Mouse (Mus musculus): Measurements from ENCODE around the gene Slc16a3. TPM values are rescaled to one million over a fixed set of nuclear protein-coding genes. Genes with fewer than 3 reads are reported as not detected.

Gene Slc16a3
- polyA plus RNA-seq, 1 experiment from 2014 or later = 10.0 TPM

DNA sequence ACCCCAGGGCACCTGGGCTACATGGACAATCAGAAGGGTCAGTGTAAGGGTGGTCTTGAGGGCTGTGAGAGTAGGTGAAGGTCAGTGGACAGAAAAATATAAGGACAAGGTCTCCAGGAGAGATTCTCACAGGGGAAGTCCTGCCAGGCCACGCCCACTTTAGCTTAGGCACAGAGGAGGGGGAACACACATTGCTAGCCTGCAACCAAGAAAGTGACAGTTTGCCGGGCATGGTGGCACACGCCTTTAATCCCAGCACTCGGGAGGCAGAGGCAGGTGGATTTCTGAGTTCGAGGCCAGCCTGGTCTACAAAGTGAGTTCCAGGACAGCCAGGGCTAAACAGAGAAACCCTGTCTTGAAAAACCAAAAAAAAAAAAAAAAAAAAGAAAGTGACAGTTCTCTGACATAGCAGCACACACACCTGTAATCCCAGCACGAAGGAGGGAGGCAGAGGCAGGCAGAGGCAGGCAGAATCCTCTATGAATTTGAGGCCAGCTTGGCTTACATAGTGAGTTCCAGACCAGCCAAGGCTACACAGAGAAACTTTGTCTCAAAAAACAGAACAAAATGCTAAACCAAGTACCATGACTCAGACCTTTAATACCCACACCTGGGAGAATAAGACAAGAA is 8.5 kb upstream of the Slc16a3 start:
- no peak overlapping the region for H3K4me2 ChIP-seq (replicated peaks; ENCODE audit: low read depth)
- 0 out of 2 replicates have a peak, but pooled peaks have one; percentile 8 for ATAC-seq (ENCODE audit: low FRiP score, low TSS enrichment)
- H3K4me3 ChIP-seq (ENCODE audit: low read depth, low read length) = no peak overlapping the region
- no peaks in the 10 kb centered on the region for H3K9me3 ChIP-seq (ENCODE audit: control insufficient read depth, low read length)
- 49% methylated on average over 5 of the region's 6 CpGs for WGBS
- H3K4me1 ChIP-seq (replicated peaks; ENCODE audit: control insufficient read depth, insufficient read depth) = no peaks in the 10 kb centered on the region
- no peak for DNase-seq (ENCODE audit: low spot score)
- no peak overlapping the region; the same call in 1 of the 2 replicates for H3K27ac ChIP-seq (replicated peaks)
- H3K27me3 ChIP-seq (ENCODE audit: control insufficient read depth, insufficient read depth, low read length) = no peaks in the 10 kb centered on the region
- no peak for TF ChIP-seq CTCF (IDR thresholded peaks at IDR 0.05; ENCODE audit: low read depth)
- no peak for TF ChIP-seq EP300 (optimal IDR thresholded peaks at IDR 0.05)
- no peak overlapping the region for H3K9ac ChIP-seq (ENCODE audit: low read length)
- H3K36me3 ChIP-seq (ENCODE audit: control insufficient read depth, insufficient read depth, low read length) = no peaks in the 10 kb centered on the region

DNA sequence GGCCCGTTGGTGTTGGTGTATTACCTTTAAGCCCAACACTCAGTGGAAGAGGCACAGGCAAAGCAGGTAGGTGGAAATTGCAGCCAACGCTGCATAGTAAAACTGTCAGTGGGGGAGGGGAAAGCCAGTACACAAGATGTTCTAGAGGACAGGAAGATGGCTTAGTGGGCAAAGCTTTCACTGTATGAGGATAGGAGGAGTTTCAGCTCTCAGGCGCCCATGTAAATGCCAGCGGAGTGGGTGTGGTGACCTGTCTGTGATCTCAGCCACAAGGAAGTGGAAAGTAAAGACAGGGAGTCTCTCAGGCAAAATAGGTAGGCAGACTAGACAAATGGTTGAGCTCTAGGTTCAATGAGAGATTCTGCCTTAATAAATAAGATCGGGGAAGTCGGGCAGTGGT is 7.3 kb upstream of the Slc16a3 start:
- Histone ChIP-seq H3K36me3 (ENCODE audit: control insufficient read depth, insufficient read depth, low read length) (no peaks in the 10 kb centered on the region), H3K4me3 (ENCODE audit: low read depth, low read length) (no peak overlapping the region), H3K4me1 (replicated peaks; ENCODE audit: control insufficient read depth, insufficient read depth) (no peaks in the 10 kb centered on the region), H3K4me2 (replicated peaks; ENCODE audit: low read depth) (no peak overlapping the region), H3K9me3 (ENCODE audit: control insufficient read depth, low read length) (no peaks in the 10 kb centered on the region), H3K27ac (replicated peaks) (no peak overlapping the region), H3K27me3 (ENCODE audit: control insufficient read depth, insufficient read depth, low read length) (no peaks in the 10 kb centered on the region), H3K9ac (ENCODE audit: low read length) (no peak overlapping the region)
- DNase-seq (ENCODE audit: low spot score) = no peak
- 80% methylated on average over 6 of the region's 6 CpGs for WGBS
- ATAC-seq (ENCODE audit: low FRiP score, low TSS enrichment) = no peak
- TF ChIP-seq CTCF (IDR thresholded peaks at IDR 0.05; ENCODE audit: low read depth) (no peak), EP300 (optimal IDR thresholded peaks at IDR 0.05) (no peak)

DNA sequence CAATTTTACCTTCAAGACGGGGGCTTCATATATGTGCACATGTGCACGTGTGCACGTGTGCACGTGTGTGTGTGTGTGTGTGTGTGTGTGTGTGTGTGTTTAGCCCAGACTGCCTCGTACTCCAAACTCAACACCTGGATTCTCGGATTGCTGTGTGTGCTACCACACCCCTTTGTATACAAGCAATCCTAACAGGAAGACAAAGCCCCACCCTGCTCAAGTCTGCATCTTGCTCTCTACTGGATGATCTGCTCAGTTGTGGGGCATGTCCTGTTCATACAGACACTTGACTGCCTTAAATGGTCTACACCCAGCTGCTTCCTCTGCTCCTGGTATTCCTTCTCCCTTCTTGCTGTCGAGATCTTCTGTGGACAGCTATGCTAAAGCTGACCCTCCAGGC is 3.0 kb upstream of the Slc16a3 start:
- no peak overlapping the region for H3K27ac ChIP-seq (replicated peaks)
- H3K4me1 ChIP-seq (replicated peaks; ENCODE audit: control insufficient read depth, insufficient read depth) = peaks cover 4% of the 10 kb centered on the region
- no peak overlapping the region for H3K4me2 ChIP-seq (replicated peaks; ENCODE audit: low read depth)
- TF ChIP-seq CTCF (IDR thresholded peaks at IDR 0.05; ENCODE audit: low read depth) (no peak), EP300 (optimal IDR thresholded peaks at IDR 0.05) (no peak)
- no peak overlapping the region for H3K4me3 ChIP-seq (ENCODE audit: low read depth, low read length)
- H3K9me3 ChIP-seq (ENCODE audit: control insufficient read depth, low read length) = no peaks in the 10 kb centered on the region
- WGBS = 68% methylated on average over 7 of the region's 7 CpGs
- H3K27me3 ChIP-seq (ENCODE audit: control insufficient read depth, insufficient read depth, low read length) = no peaks in the 10 kb centered on the region
- no peak overlapping the region for H3K9ac ChIP-seq (ENCODE audit: low read length)
- ATAC-seq (ENCODE audit: low FRiP score, low TSS enrichment) = no peak
- H3K36me3 ChIP-seq (ENCODE audit: control insufficient read depth, insufficient read depth, low read length) = no peaks in the 10 kb centered on the region
- DNase-seq (ENCODE audit: low spot score) = no peak

DNA sequence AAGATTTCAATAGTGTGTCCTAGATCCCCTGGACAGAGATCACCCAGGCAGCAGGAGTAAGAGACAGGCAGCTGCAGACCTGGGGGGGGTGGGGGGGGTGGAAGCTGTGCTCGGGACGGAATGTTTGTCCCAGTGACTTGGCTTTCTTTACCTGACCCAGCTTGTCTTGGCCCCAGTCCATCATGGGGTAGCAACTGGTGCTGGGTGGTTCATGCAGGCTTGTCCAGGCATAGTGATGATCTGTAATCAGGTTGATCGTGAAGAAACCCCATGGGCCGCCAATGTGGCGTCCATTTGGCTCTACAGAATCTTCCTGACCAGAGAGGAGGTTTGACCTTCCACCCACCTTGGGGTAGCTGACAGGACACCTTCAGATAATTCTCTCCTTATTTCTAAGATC is 2.4 kb upstream of the Slc16a3 start:
- Histone ChIP-seq H3K4me1 (replicated peaks; ENCODE audit: control insufficient read depth, insufficient read depth) (peaks cover 7% of the 10 kb centered on the region), H3K9ac (ENCODE audit: low read length) (no peak overlapping the region), H3K4me2 (replicated peaks; ENCODE audit: low read depth) (no peak overlapping the region), H3K4me3 (ENCODE audit: low read depth, low read length) (no peak overlapping the region), H3K9me3 (ENCODE audit: control insufficient read depth, low read length) (no peaks in the 10 kb centered on the region), H3K27me3 (ENCODE audit: control insufficient read depth, insufficient read depth, low read length) (no peaks in the 10 kb centered on the region), H3K36me3 (ENCODE audit: control insufficient read depth, insufficient read depth, low read length) (no peaks in the 10 kb centered on the region), H3K27ac (replicated peaks) (no peak overlapping the region)
- no peak for TF ChIP-seq EP300 (optimal IDR thresholded peaks at IDR 0.05)
- WGBS = 69% methylated on average over 5 of the region's 5 CpGs
- no peak for ATAC-seq (ENCODE audit: low FRiP score, low TSS enrichment)
- no peak for DNase-seq (ENCODE audit: low spot score)

DNA sequence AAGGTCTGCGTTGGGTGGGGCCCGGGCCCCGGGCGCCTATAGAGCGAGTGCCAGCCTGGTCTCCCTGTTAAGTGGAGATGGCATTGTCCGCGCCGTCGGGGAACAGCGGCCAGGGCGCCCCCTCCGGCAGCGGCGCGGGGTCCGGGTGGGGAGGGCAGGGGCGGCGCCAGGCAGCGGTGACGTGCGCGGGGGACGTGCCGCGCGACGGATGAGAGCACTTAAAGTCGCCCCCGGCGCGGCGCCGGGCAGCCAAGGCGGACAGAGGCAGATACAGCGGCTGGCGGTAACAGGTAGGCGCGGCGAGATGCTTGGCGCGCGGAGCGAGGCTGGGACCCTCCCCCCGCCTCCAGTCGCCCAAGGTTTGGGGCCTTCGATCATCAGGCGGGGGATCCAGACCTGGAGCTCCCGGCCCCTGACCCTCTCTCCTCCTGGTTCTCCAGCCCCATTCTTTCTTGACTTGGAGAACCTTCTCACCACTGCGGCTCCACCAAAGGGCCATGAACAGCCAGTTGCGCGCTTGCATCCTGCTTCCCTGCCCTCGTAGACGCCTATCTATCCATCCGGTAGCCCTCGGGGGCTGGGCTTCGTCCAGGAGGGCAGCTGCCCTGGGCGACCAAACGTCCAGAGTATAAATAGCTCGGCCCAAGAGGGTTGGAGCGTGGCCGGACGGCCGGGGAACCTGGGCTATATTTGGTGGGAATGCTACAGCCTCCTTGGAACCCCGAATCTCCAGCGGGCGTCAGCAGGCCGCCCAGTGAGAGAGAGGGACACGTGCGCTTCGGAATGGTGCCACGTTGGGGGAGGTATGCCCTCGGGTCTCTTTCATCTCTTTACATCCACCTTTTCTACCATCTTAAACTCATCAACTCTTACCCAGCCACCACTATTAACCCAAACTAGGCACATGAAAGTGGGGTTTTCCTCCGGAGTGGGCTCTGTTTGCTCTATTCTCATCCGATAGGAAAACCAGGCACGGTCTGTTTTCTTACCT is 876 bp downstream of the Slc16a3 start:
- DNase-seq (ENCODE audit: low spot score) (peak; percentile 56), ATAC-seq (ENCODE audit: low FRiP score, low TSS enrichment) (no peak)
- Histone ChIP-seq H3K4me2 (replicated peaks; ENCODE audit: low read depth) (peak overlapping the region; percentile 76), H3K4me3 (ENCODE audit: low read depth, low read length) (peak overlapping the region; percentile 47), H3K27me3 (ENCODE audit: control insufficient read depth, insufficient read depth, low read length) (no peaks in the 10 kb centered on the region), H3K36me3 (ENCODE audit: control insufficient read depth, insufficient read depth, low read length) (no peaks in the 10 kb centered on the region), H3K27ac (replicated peaks) (0 out of 2 replicates have a peak overlapping the region, but pooled peaks have one; percentile 30), H3K4me1 (replicated peaks; ENCODE audit: control insufficient read depth, insufficient read depth) (peaks cover 9% of the 10 kb centered on the region), H3K9me3 (ENCODE audit: control insufficient read depth, low read length) (no peaks in the 10 kb centered on the region), H3K9ac (ENCODE audit: low read length) (peak overlapping the region; percentile 57)
- WGBS = 6% methylated on average over 53 of the region's 75 CpGs
- TF ChIP-seq CTCF (IDR thresholded peaks at IDR 0.05; ENCODE audit: low read depth) (peak; percentile 31; the same call in 1 of the 2 replicates), EP300 (optimal IDR thresholded peaks at IDR 0.05) (no peak)
